ENCODE assay signal across 8 mouse cellular contexts in genomic region chr17:83351119-83351531, GRCm38 (mm10). TPM values are rescaled to one million over a fixed set of nuclear protein-coding genes. Genes with fewer than 3 reads are reported as not detected.
DNase-seq lines count a peak whose midpoint lies in the region; ATAC-seq and TF ChIP-seq lines count a peak whose summit lies in the region.

No protein-coding gene starts in this region.

- H3K4me1 ChIP-seq in lung, embryonic 16.5 days (replicated peaks; ENCODE audit: control insufficient read depth, insufficient read depth, low read length), result peaks cover 26% of the 10 kb centered on the region
- H3K4me1 ChIP-seq in heart, embryonic 16.5 days (ENCODE audit: control insufficient read depth, insufficient read depth, low read length), result peaks cover 29% of the 10 kb centered on the region
- H3K4me1 ChIP-seq in liver, postnatal 0 days (ENCODE audit: insufficient read depth), result peaks cover 19% of the 10 kb centered on the region

- H3K36me3 ChIP-seq in lung, embryonic 16.5 days (ENCODE audit: control insufficient read depth, insufficient read depth, low read length), result no peaks in the 10 kb centered on the region
- no peaks in the 10 kb centered on the region for H3K36me3 ChIP-seq in heart, embryonic 16.5 days (ENCODE audit: control insufficient read depth, insufficient read depth)
- H3K36me3 ChIP-seq in liver, postnatal 0 days (replicated peaks; ENCODE audit: insufficient read depth, low read length), result no peaks in the 10 kb centered on the region

- TF ChIP-seq CTCF in liver, postnatal 0 days (IDR thresholded peaks at IDR 0.05; ENCODE audit: low read depth), result no peak

- H3K4me3 ChIP-seq in lung, embryonic 16.5 days (ENCODE audit: low read length), result peak overlapping the region; percentile 83
- peak overlapping the region; percentile 90 for H3K4me3 ChIP-seq in heart, embryonic 16.5 days (ENCODE audit: low read length)
- peak overlapping the region; percentile 87 for H3K4me3 ChIP-seq in liver, postnatal 0 days (ENCODE audit: low read depth, low read length)

- TF ChIP-seq EP300 in liver, postnatal 0 days (IDR thresholded peaks at IDR 0.05; ENCODE audit: low read depth), result no peak

- peak overlapping the region; percentile 91 for H3K9ac ChIP-seq in lung, embryonic 16.5 days (ENCODE audit: low read length)
- H3K9ac ChIP-seq in heart, embryonic 16.5 days (ENCODE audit: low read length), result peak overlapping the region; percentile 94
- peak overlapping the region; percentile 88 for H3K9ac ChIP-seq in liver, postnatal 0 days (replicated peaks)

- H3K27me3 ChIP-seq in lung, embryonic 16.5 days (ENCODE audit: control insufficient read depth, insufficient read depth, low read depth, low read length), result no peaks in the 10 kb centered on the region
- no peaks in the 10 kb centered on the region for H3K27me3 ChIP-seq in heart, embryonic 16.5 days (ENCODE audit: control insufficient read depth, insufficient read depth, low read length)
- H3K27me3 ChIP-seq in liver, postnatal 0 days (ENCODE audit: insufficient read depth, low read length), result no peaks in the 10 kb centered on the region

- H3K27ac ChIP-seq in lung, embryonic 16.5 days (ENCODE audit: low read length), result peak overlapping the region; percentile 79
- H3K27ac ChIP-seq in heart, embryonic 16.5 days (ENCODE audit: low read length), result peak overlapping the region; percentile 87
- peak overlapping the region; percentile 91 for H3K27ac ChIP-seq in liver, postnatal 0 days (ENCODE audit: low read depth)

- H3K9me3 ChIP-seq in lung, embryonic 16.5 days (ENCODE audit: control insufficient read depth, low read length), result no peaks in the 10 kb centered on the region
- H3K9me3 ChIP-seq in heart, embryonic 16.5 days (replicated peaks; ENCODE audit: control insufficient read depth, low read length), result no peaks in the 10 kb centered on the region
- no peaks in the 10 kb centered on the region for H3K9me3 ChIP-seq in liver, postnatal 0 days (ENCODE audit: low read length)

- under 1% methylated on average over 19 of the region's 57 CpGs for WGBS in lung, embryonic 16.5 days
- 0% methylated on average over 52 of the region's 57 CpGs for WGBS in heart, embryonic 16.5 days
- 0% methylated on average over 24 of the region's 57 CpGs for WGBS in liver, postnatal 0 days (ENCODE audit: insufficient replicate concordance)

- no peak for DNase-seq in cerebellum, postnatal 4 days (ENCODE audit: low spot score in 2 of 2)
- DNase-seq in lung, postnatal 36 days, result no peak
- DNase-seq in liver, postnatal 0 days, result no peak
- peak; percentile 67 for DNase-seq in testis, postnatal 10 days (ENCODE audit: low spot score)

- peak overlapping the region; percentile 83 for H3K4me2 ChIP-seq in lung, embryonic 16.5 days (ENCODE audit: low read depth, low read length)
- peak overlapping the region; percentile 93 for H3K4me2 ChIP-seq in heart, embryonic 16.5 days (ENCODE audit: low read depth, low read length)
- H3K4me2 ChIP-seq in liver, postnatal 0 days (ENCODE audit: low read depth, low read length), result peak overlapping the region; percentile 90

- peak; percentile 29; the same call in 1 of the 2 replicates for ATAC-seq in cerebellum, adult (ENCODE audit: insufficient number of reproducible peaks, low FRiP score, low TSS enrichment)
- peak; percentile 54 for ATAC-seq in lung, embryonic 16.5 days (ENCODE audit: low read depth)
- peak; percentile 57 for ATAC-seq in heart, embryonic 16.5 days (replicated peaks; ENCODE audit: extremely low read depth, insufficient read depth, low FRiP score)
- peak; percentile 54 for ATAC-seq in liver, postnatal 0 days
- no peak for ATAC-seq in megakaryocyte-erythroid progenitor cell, adult 5-6 weeks (replicated peaks; ENCODE audit: low FRiP score, low TSS enrichment, poor library complexity, severe bottlenecking)

RNA-seq across cellular contexts. Expression of gene Eml4, which starts 0.4 kb away (rescaled TPM):
- polyA plus RNA-seq in lung, embryonic 16.5 days (2015; fragmentation: Nextera tagmentation; extraction: Ambion mirVana), result 28.4 and 28.6 TPM in 2 replicates
- 12.4 and 12.7 TPM in 2 replicates for polyA plus RNA-seq in heart, embryonic 16.5 days (2015; fragmentation: Nextera tagmentation; extraction: Ambion mirVana)
- polyA plus RNA-seq in liver, postnatal 0 days (2015; fragmentation: Nextera tagmentation; extraction: Ambion mirVana), result 3.8 and 4.7 TPM in 2 replicates
- total RNA-seq in megakaryocyte-erythroid progenitor cell, adult 5-6 weeks (2014; fragmentation: Nextera tagmentation), result 7.1 and 10.3 TPM in 2 replicates
- 22.6 and 26.0 TPM in 2 replicates for total RNA-seq in megakaryocyte-erythroid progenitor cell, adult 5-6 weeks (2017)
